Mouse (Mus musculus): Measurements from ENCODE around the gene Kctd7. TPM values are rescaled to one million over a fixed set of nuclear protein-coding genes. Genes with fewer than 3 reads are reported as not detected.

Kctd7 gene
- polyA plus RNA-seq, 1 experiment, result 4.4 TPM

GRCm38 (mm10) chr5:130197981-130198380 lies 53.3 kb downstream of the Kctd7 start:
- no peak for TF ChIP-seq POLR2A (IDR thresholded peaks at IDR 0.05; ENCODE audit: low read depth, low read length)
- no peak for TF ChIP-seq CTCF (IDR thresholded peaks at IDR 0.05; ENCODE audit: borderline replicate concordance, insufficient read depth, low read length)
- H3K27ac ChIP-seq (ENCODE audit: insufficient read depth, low read length), result no peak overlapping the region
- no peaks in the 10 kb centered on the region for H3K4me1 ChIP-seq (ENCODE audit: control insufficient read depth, insufficient read depth, low read length)
- no peak overlapping the region for H3K4me3 ChIP-seq (ENCODE audit: insufficient read depth, low read length)

GRCm38 (mm10) chr5:130200233-130201029 lies 55.8 kb downstream of the Kctd7 start:
- Histone ChIP-seq H3K27ac (ENCODE audit: insufficient read depth, low read length) (no peak overlapping the region), H3K4me3 (ENCODE audit: insufficient read depth, low read length) (no peak overlapping the region), H3K4me1 (ENCODE audit: control insufficient read depth, insufficient read depth, low read length) (no peaks in the 10 kb centered on the region)
- no peak for TF ChIP-seq CTCF (IDR thresholded peaks at IDR 0.05; ENCODE audit: borderline replicate concordance, insufficient read depth, low read length)
- no peak for TF ChIP-seq POLR2A (IDR thresholded peaks at IDR 0.05; ENCODE audit: low read depth, low read length)

GRCm38 (mm10) chr5:130203948-130204347 lies 59.3 kb downstream of the Kctd7 start:
- Histone ChIP-seq H3K4me3 (ENCODE audit: insufficient read depth, low read length) (no peak overlapping the region), H3K4me1 (ENCODE audit: control insufficient read depth, insufficient read depth, low read length) (no peaks in the 10 kb centered on the region; the same call in 1 of the 2 replicates), H3K27ac (ENCODE audit: insufficient read depth, low read length) (no peak overlapping the region)
- TF ChIP-seq POLR2A (IDR thresholded peaks at IDR 0.05; ENCODE audit: low read depth, low read length) (no peak), CTCF (IDR thresholded peaks at IDR 0.05; ENCODE audit: borderline replicate concordance, insufficient read depth, low read length) (no peak)

DNA sequence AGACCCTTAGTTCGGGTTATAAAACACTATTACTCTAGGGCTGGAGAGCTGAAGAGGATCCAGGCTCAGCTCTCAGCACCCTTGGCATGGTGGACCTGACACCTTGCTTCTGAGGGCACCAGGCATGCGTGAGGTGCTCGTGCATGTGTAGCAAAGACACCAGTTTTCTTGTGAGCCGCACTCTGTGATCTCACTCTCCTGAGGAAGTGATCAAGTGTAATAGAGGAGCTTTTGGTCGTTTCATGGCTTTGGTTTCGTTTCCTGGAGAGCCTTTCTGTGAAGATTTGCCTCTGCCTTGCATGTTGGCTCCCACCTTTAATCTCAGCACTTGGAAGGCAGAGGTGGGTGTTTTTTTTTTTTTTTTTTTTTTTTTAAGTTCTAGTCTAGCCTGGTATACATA lies 59.9 kb downstream of the Kctd7 start:
- H3K4me3 ChIP-seq (ENCODE audit: insufficient read depth, low read length), result no peak overlapping the region
- no peaks in the 10 kb centered on the region; the same call in 1 of the 2 replicates for H3K4me1 ChIP-seq (ENCODE audit: control insufficient read depth, insufficient read depth, low read length)
- TF ChIP-seq POLR2A (IDR thresholded peaks at IDR 0.05; ENCODE audit: low read depth, low read length) (no peak), CTCF (IDR thresholded peaks at IDR 0.05; ENCODE audit: borderline replicate concordance, insufficient read depth, low read length) (no peak)
- H3K27ac ChIP-seq (ENCODE audit: insufficient read depth, low read length), result no peak overlapping the region

Other genes with a start within 250 kb of the Kctd7 start
- gene Zbed5, start 249.1 kb upstream of the Kctd7 start, polyA plus RNA-seq (2011; ENCODE audit: insufficient read length, low read depth, missing spikeins), result 3.1 and 3.4 TPM in 2 replicates
- 0.80 and 1.3 TPM in 2 replicates for gene Phkg1, start 246.3 kb upstream of the Kctd7 start, polyA plus RNA-seq (2011; ENCODE audit: insufficient read length, low read depth, missing spikeins)
- 2.0 TPM in 1 of 2 replicates, not detected in the other for gene Nupr1l, start 236.3 kb upstream of the Kctd7 start, polyA plus RNA-seq (2011; ENCODE audit: insufficient read length, low read depth, missing spikeins)
- 45.1 and 54.4 TPM in 2 replicates for gene Vkorc1l1, start 202.9 kb upstream of the Kctd7 start, polyA plus RNA-seq (2011; ENCODE audit: insufficient read length, low read depth, missing spikeins)
- 43.4 and 49.9 TPM in 2 replicates for gene Gusb, start 141.8 kb upstream of the Kctd7 start, polyA plus RNA-seq (2011; ENCODE audit: insufficient read length, low read depth, missing spikeins)
- gene Asl, start 115.6 kb upstream of the Kctd7 start, polyA plus RNA-seq (2011; ENCODE audit: insufficient read length, low read depth, missing spikeins), result 32.6 and 41.4 TPM in 2 replicates
- gene Crcp, start 115.6 kb upstream of the Kctd7 start, polyA plus RNA-seq (2011; ENCODE audit: insufficient read length, low read depth, missing spikeins), result 30.8 and 36.5 TPM in 2 replicates
- gene Tpst1, start 71.5 kb upstream of the Kctd7 start, polyA plus RNA-seq (2011; ENCODE audit: insufficient read length, low read depth, missing spikeins), result 34.0 and 44.9 TPM in 2 replicates
- 21.8 and 27.7 TPM in 2 replicates for gene Rabgef1, start 26.9 kb downstream of the Kctd7 start, polyA plus RNA-seq (2011; ENCODE audit: insufficient read length, low read depth, missing spikeins)
- gene Tmem248, start 72.2 kb downstream of the Kctd7 start, polyA plus RNA-seq (2011; ENCODE audit: insufficient read length, low read depth, missing spikeins), result 42.9 and 54.2 TPM in 2 replicates
- 56.5 and 75.7 TPM in 2 replicates for gene Sbds, start 110.7 kb downstream of the Kctd7 start, polyA plus RNA-seq (2011; ENCODE audit: insufficient read length, low read depth, missing spikeins)
- gene Tyw1, start 110.8 kb downstream of the Kctd7 start, polyA plus RNA-seq (2011; ENCODE audit: insufficient read length, low read depth, missing spikeins), result 15.2 and 19.7 TPM in 2 replicates
- not detected in 2 replicates for gene Caln1, start 224.6 kb downstream of the Kctd7 start, polyA plus RNA-seq (2011; ENCODE audit: insufficient read length, low read depth, missing spikeins)
- gene A330070K13Rik, start 239.8 kb downstream of the Kctd7 start, polyA plus RNA-seq (2011; ENCODE audit: insufficient read length, low read depth, missing spikeins), result not detected in 2 replicates